Mouse (Mus musculus): Measurements from ENCODE around the gene Hsd11b2. TPM values are rescaled to one million over a fixed set of nuclear protein-coding genes. Genes with fewer than 3 reads are reported as not detected.
"Not testable (repeated sequence)": the region's sequence is repeated elsewhere in the genome, so short reads cannot be mapped to it uniquely, and the experiment has no call there.

The Hsd11b2 gene
- polyA plus RNA-seq, 1 experiment from 2014 or later = 3.8 TPM

DNA sequence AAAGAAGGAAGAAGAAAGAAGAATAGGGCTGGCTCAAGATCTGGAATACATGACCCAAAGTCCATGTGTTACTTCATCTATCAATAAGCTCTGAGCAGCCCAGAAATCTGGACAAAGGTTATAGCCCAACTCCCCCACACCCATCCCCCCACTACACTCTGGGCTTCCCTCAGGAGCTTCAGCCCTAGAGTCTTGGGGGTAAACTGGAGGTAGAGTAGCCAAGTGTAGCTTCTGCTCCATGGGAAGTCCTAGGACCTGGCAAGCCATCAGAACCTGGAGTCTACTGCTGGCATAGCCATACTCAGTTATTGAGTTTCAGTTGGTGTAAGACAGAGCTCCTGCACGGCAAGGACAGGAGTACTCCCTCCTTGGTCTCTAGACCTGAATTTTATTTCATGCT, 31.0 kb downstream of the Hsd11b2 start:
- Histone ChIP-seq H3K27ac (ENCODE audit: low read depth) (no peak overlapping the region), H3K27me3 (replicated peaks; ENCODE audit: control insufficient read depth, insufficient read depth, low read length) (no peaks in the 10 kb centered on the region), H3K36me3 (ENCODE audit: control insufficient read depth, insufficient read depth, low read length) (no peaks in the 10 kb centered on the region), H3K9ac (ENCODE audit: low read length) (no peak overlapping the region), H3K4me2 (ENCODE audit: low read length) (no peak overlapping the region), H3K4me3 (ENCODE audit: low read depth, low read length) (no peak overlapping the region), H3K4me1 (replicated peaks; ENCODE audit: control insufficient read depth, insufficient read depth, low read length) (peaks cover 13% of the 10 kb centered on the region), H3K9me3 (ENCODE audit: control insufficient read depth, low read length) (no peaks in the 10 kb centered on the region)
- DNase-seq (ENCODE audit: low spot score) (no peak), ATAC-seq (replicated peaks; ENCODE audit: low FRiP score, low TSS enrichment, low read depth) (no peak)
- WGBS = 92% methylated on average over 1 of the region's 1 CpGs

DNA sequence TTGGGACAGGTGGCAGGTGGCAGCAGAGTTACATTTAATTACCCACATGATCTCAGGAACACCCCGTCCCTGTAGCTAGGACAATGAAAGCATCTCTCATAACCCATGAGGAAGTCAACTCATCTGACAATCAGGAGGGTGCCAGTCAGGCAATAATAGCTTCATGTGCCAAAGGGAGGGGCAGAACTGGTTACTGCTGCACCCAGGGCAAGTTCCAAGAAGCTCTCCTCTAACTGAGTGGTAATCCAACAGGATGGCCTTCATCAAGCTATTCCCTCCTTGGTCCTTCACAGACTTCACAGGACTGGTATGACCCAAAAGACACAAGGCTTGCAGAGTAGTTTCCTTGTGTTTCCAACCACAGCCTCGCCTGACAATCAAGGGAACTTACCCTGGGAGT, 31.5 kb downstream of the Hsd11b2 start:
- Histone ChIP-seq H3K27ac (ENCODE audit: low read depth) (no peak overlapping the region), H3K9me3 (ENCODE audit: control insufficient read depth, low read length) (no peaks in the 10 kb centered on the region), H3K4me3 (ENCODE audit: low read depth, low read length) (no peak overlapping the region), H3K27me3 (replicated peaks; ENCODE audit: control insufficient read depth, insufficient read depth, low read length) (no peaks in the 10 kb centered on the region), H3K4me1 (replicated peaks; ENCODE audit: control insufficient read depth, insufficient read depth, low read length) (peaks cover 7% of the 10 kb centered on the region), H3K4me2 (ENCODE audit: low read length) (no peak overlapping the region), H3K36me3 (ENCODE audit: control insufficient read depth, insufficient read depth, low read length) (no peaks in the 10 kb centered on the region), H3K9ac (ENCODE audit: low read length) (no peak overlapping the region)
- ATAC-seq (replicated peaks; ENCODE audit: low FRiP score, low TSS enrichment, low read depth) (no peak), DNase-seq (ENCODE audit: low spot score) (no peak)
- 72% methylated on average over 2 of the region's 2 CpGs for WGBS

DNA sequence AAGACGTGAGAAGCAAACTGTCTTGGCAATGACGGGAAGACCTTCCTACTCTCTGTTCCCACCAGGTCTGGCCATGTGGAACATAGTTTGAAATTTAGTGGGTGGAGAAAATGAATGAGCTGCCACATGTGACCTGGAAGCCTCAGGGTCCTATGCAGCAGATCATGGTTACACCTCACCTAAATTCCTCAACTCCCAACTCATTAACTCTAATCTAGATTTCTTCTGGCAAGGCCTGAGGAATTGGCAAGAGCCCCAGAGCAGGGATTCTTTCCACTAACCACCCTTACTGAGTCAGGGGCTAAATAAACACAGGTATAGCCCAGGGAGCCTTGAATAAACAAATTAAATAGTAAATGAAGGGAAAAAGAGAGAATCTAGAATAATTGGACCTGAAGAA, 33.5 kb downstream of the Hsd11b2 start:
- DNase-seq (ENCODE audit: low spot score) (no peak), ATAC-seq (replicated peaks; ENCODE audit: low FRiP score, low TSS enrichment, low read depth) (no peak)
- H3K9ac ChIP-seq (ENCODE audit: low read length) = no peak overlapping the region
- H3K36me3 ChIP-seq (ENCODE audit: control insufficient read depth, insufficient read depth, low read length) = no peaks in the 10 kb centered on the region
- H3K27ac ChIP-seq (ENCODE audit: low read depth) = no peak overlapping the region
- WGBS = 82% methylated on average over 2 of the region's 2 CpGs
- no peak overlapping the region for H3K4me2 ChIP-seq (ENCODE audit: low read length)
- H3K4me3 ChIP-seq (ENCODE audit: low read depth, low read length) = no peak overlapping the region
- H3K4me1 ChIP-seq (replicated peaks; ENCODE audit: control insufficient read depth, insufficient read depth, low read length) = no peaks in the 10 kb centered on the region
- H3K9me3 ChIP-seq (ENCODE audit: control insufficient read depth, low read length) = no peaks in the 10 kb centered on the region
- H3K27me3 ChIP-seq (replicated peaks; ENCODE audit: control insufficient read depth, insufficient read depth, low read length) = no peaks in the 10 kb centered on the region

DNA sequence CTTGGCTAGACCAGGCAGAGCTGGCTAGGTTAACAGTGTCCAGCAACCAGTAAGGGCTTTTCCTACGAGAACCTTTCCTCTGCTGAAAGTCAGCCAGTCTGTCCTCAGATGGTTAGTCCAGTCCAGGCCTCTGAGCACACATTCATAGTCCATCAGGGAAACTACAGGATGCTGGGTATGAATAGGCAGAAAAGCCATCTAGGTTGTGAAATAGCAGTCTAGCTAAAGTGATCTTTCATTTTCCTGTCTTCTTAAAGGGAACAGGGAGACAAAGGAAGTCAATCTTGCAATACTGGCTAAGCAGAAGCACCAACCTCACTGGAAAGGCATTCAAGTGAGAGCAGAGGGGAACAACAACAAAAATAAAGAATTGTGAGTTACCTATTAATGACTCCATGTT, 34.3 kb downstream of the Hsd11b2 start:
- ATAC-seq (replicated peaks; ENCODE audit: low FRiP score, low TSS enrichment, low read depth) = no peak
- Histone ChIP-seq H3K27ac (ENCODE audit: low read depth) (no peak overlapping the region), H3K27me3 (replicated peaks; ENCODE audit: control insufficient read depth, insufficient read depth, low read length) (no peaks in the 10 kb centered on the region), H3K4me3 (ENCODE audit: low read depth, low read length) (no peak overlapping the region), H3K9me3 (ENCODE audit: control insufficient read depth, low read length) (no peaks in the 10 kb centered on the region), H3K4me1 (replicated peaks; ENCODE audit: control insufficient read depth, insufficient read depth, low read length) (no peaks in the 10 kb centered on the region), H3K4me2 (ENCODE audit: low read length) (no peak overlapping the region), H3K36me3 (ENCODE audit: control insufficient read depth, insufficient read depth, low read length) (no peaks in the 10 kb centered on the region), H3K9ac (ENCODE audit: low read length) (no peak overlapping the region)
- 85% methylated on average over 1 of the region's 1 CpGs for WGBS
- DNase-seq (ENCODE audit: low spot score) = no peak

DNA sequence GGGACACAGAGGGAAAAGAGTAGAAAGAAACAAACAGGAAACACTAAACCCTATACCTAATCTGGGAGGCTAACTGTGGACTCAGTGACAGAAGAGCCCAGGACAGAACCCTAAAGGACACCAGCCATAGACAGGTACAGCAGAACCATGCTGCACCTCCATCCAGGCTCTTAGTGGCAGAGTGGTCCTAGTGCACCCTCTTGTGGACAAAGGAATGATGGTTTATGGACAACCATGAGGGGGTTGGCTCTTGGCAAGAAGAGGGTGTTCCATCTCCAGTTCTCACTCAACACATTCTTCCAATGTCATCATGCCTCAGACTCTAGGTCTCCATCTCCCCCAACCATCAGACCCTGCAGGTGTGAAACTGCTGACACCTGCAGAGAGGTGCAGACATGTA, 35.5 kb downstream of the Hsd11b2 start:
- Histone ChIP-seq H3K36me3 (ENCODE audit: control insufficient read depth, insufficient read depth, low read length) (no peaks in the 10 kb centered on the region), H3K4me2 (ENCODE audit: low read length) (no peak overlapping the region), H3K9ac (ENCODE audit: low read length) (no peak overlapping the region), H3K4me1 (replicated peaks; ENCODE audit: control insufficient read depth, insufficient read depth, low read length) (no peaks in the 10 kb centered on the region), H3K27ac (ENCODE audit: low read depth) (no peak overlapping the region), H3K4me3 (ENCODE audit: low read depth, low read length) (no peak overlapping the region), H3K27me3 (replicated peaks; ENCODE audit: control insufficient read depth, insufficient read depth, low read length) (no peaks in the 10 kb centered on the region), H3K9me3 (ENCODE audit: control insufficient read depth, low read length) (no peaks in the 10 kb centered on the region)
- no peak for ATAC-seq (replicated peaks; ENCODE audit: low FRiP score, low TSS enrichment, low read depth)
- DNase-seq (ENCODE audit: low spot score) = peak; percentile 73

DNA sequence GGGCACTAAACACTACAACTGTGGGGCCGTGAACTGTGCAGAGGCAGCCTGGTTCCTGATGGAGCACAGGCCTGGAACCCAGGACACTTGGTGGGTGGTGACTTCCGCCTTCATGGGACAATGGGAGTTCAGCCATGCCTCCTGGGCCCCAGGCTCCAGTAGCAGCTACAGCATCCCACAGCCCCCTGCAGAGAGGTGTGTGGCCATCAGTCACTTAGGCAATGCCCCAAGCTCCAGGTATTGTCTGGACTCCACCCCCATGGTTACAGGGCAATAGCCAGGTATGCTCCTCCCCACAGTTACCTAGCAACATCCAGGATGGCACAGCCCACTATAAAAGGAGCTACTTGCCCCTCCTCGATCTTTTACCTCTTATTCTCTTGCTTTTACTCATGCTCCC, 36.7 kb downstream of the Hsd11b2 start:
- WGBS = 72% methylated on average over 3 of the region's 3 CpGs
- 0 out of 2 replicates have a peak, but pooled peaks have one; percentile 36 for ATAC-seq (replicated peaks; ENCODE audit: low FRiP score, low TSS enrichment, low read depth)

DNA sequence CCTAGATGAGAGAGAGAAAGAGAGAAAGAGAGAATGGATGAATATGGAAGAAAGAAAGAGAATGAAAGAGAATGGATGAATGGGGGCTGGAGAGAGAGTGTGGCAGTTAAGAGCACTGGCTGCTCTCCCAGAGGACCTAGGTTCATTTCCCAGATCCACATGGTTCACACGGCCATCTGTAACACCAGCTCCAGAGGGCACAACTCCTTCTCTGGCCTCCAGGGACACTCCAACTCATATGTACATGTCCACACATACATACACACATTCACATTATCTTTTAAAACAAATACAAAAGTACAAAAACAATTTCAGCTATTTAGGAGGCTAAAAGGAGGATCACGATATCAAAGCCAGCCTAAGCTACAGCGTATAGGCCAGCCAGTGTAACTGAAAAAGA, 44.3 kb downstream of the Hsd11b2 start:
- no peak for DNase-seq (ENCODE audit: low spot score)
- H3K27ac ChIP-seq (ENCODE audit: low read depth) = no peak overlapping the region
- H3K36me3 ChIP-seq (ENCODE audit: control insufficient read depth, insufficient read depth, low read length) = peaks cover 3% of the 10 kb centered on the region; the same call in 1 of the 2 replicates
- H3K4me1 ChIP-seq (replicated peaks; ENCODE audit: control insufficient read depth, insufficient read depth, low read length) = peaks cover 5% of the 10 kb centered on the region; the same call in 1 of the 2 replicates
- no peaks in the 10 kb centered on the region for H3K27me3 ChIP-seq (replicated peaks; ENCODE audit: control insufficient read depth, insufficient read depth, low read length)
- ATAC-seq (replicated peaks; ENCODE audit: low FRiP score, low TSS enrichment, low read depth) = no peak
- WGBS = 82% methylated on average over 3 of the region's 3 CpGs
- no peak overlapping the region for H3K4me2 ChIP-seq (ENCODE audit: low read length)
- H3K9ac ChIP-seq (ENCODE audit: low read length) = no peak overlapping the region
- no peaks in the 10 kb centered on the region for H3K9me3 ChIP-seq (ENCODE audit: control insufficient read depth, low read length)
- H3K4me3 ChIP-seq (ENCODE audit: low read depth, low read length) = no peak overlapping the region

More for the DNA sequence above, 36.7 kb downstream of the Hsd11b2 start:
- Histone ChIP-seq H3K36me3 (ENCODE audit: control insufficient read depth, insufficient read depth, low read length) (no peaks in the 10 kb centered on the region), H3K9ac (ENCODE audit: low read length) (no peak overlapping the region), H3K4me1 (replicated peaks; ENCODE audit: control insufficient read depth, insufficient read depth, low read length) (no peaks in the 10 kb centered on the region), H3K27me3 (replicated peaks; ENCODE audit: control insufficient read depth, insufficient read depth, low read length) (no peaks in the 10 kb centered on the region), H3K9me3 (ENCODE audit: control insufficient read depth, low read length) (no peaks in the 10 kb centered on the region), H3K4me2 (ENCODE audit: low read length) (no peak overlapping the region), H3K4me3 (ENCODE audit: low read depth, low read length) (no peak overlapping the region), H3K27ac (ENCODE audit: low read depth) (no peak overlapping the region)
- DNase-seq (ENCODE audit: low spot score) = no peak

DNA sequence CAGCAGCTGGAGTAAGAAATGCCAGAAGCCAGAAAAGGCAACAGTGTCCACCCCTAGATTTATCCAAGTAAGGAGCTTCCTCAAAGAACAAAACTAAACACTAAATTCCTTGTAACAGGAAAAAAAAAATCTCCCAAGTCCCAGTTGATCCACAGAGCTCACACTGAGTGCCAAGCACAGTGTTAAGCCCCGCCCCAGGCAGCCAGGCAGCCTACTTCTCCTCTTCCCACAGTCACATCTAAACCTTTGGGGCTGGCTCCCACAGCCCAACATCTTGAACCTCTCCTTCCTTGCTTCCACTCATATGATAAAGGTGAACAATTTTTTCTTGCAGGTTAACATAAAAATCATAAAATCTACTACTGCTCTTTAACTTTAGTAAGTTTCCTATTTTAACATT, 45.3 kb downstream of the Hsd11b2 start:
- no peak for ATAC-seq (replicated peaks; ENCODE audit: low FRiP score, low TSS enrichment, low read depth)
- Histone ChIP-seq H3K9me3 (ENCODE audit: control insufficient read depth, low read length) (no peaks in the 10 kb centered on the region), H3K4me1 (replicated peaks; ENCODE audit: control insufficient read depth, insufficient read depth, low read length) (peaks cover 5% of the 10 kb centered on the region; the same call in 1 of the 2 replicates), H3K4me2 (ENCODE audit: low read length) (no peak overlapping the region), H3K27me3 (replicated peaks; ENCODE audit: control insufficient read depth, insufficient read depth, low read length) (no peaks in the 10 kb centered on the region), H3K9ac (ENCODE audit: low read length) (no peak overlapping the region), H3K4me3 (ENCODE audit: low read depth, low read length) (no peak overlapping the region), H3K36me3 (ENCODE audit: control insufficient read depth, insufficient read depth, low read length) (peaks cover 3% of the 10 kb centered on the region; the same call in 1 of the 2 replicates), H3K27ac (ENCODE audit: low read depth) (no peak overlapping the region)
- WGBS = 83% methylated on average over 1 of the region's 1 CpGs
- DNase-seq (ENCODE audit: low spot score) = no peak

DNA sequence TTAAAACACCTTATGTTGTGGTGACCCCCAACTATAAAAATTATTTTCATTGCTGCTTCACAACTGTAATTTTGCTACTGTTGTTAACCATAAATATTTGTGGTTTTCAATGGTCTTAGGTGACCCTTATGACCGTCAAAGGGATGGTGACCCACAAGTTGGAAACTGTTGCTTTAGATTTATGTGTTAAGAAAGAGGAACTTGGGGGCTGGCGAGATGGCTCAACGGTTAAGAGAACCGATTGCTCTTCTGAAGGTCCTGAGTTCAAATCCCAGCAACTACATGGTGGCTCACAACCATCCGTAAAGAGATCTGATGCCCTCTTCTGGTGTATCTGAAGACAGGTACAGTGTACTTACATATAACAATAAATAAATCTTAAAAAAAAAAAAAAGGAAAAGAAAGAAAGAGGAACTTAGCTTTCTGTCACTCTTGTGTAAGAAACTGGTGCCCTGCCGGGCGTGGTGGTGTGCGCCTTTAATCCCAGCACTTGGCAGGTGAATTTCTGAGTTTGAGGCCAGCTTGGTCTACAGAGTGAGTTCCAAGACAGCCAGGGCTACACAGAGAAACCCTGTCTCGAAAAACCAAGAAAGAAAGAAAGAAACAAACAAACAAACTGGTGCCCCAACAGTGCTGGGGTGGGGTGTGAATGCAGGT, 46.1 kb downstream of the Hsd11b2 start:
- 80% methylated on average over 9 of the region's 9 CpGs for WGBS
- H3K27me3 ChIP-seq (replicated peaks; ENCODE audit: control insufficient read depth, insufficient read depth, low read length); H3K4me1 ChIP-seq (replicated peaks; ENCODE audit: control insufficient read depth, insufficient read depth, low read length); DNase-seq (ENCODE audit: low spot score); ATAC-seq (replicated peaks; ENCODE audit: low FRiP score, low TSS enrichment, low read depth); H3K36me3 ChIP-seq (ENCODE audit: control insufficient read depth, insufficient read depth, low read length); H3K9me3 ChIP-seq (ENCODE audit: control insufficient read depth, low read length); H3K27ac ChIP-seq (ENCODE audit: low read depth): not testable (repeated sequence)
- Histone ChIP-seq H3K4me3 (ENCODE audit: low read depth, low read length) (peak overlapping the region; percentile 83), H3K9ac (ENCODE audit: low read length) (peak overlapping the region; percentile 76; the same call in 1 of the 2 replicates), H3K4me2 (ENCODE audit: low read length) (peak overlapping the region; percentile 77)

Measured in intestine, embryonic 14.5 days (tissue).